Mouse (Mus musculus) MEL (cell line): ENCODE results near the gene Elmod3.

Experiments used
- CTCF ChIP-seq, 3 experiments: IDR thresholded peaks in 2 of 3; conservative IDR thresholded peaks in 1 of 3; 2 replicates each; pipeline ENCODE4 v1.5.1; 2011 to 2012; ENCODE audit warnings: low read length in 3 of 3, low read depth in 2 of 3, mild to moderate bottlenecking in 2 of 3, improper control_type of control experiment in 1 of 3, inconsistent platforms in 1 of 3, mixed read lengths in 1 of 3, moderate library complexity in 1 of 3; ENCODE audit not compliant: control insufficient read depth in 1 of 3, insufficient read depth in 1 of 3, poor library complexity in 1 of 3, severe bottlenecking in 1 of 3
- GABPA ChIP-seq: IDR thresholded peaks from 2 replicates; pipeline ENCODE4 v1.6.1; 2012; ENCODE audit warnings: low read depth, mild to moderate bottlenecking, inconsistent platforms, low read length, improper control_type of control experiment, moderate library complexity
- KAT2A ChIP-seq: conservative IDR thresholded peaks from 2 replicates; pipeline ENCODE4 v1.6.1; 2012; ENCODE audit warnings: low read depth, low read length, improper control_type of control experiment, inconsistent platforms
- MAX ChIP-seq: IDR thresholded peaks from 2 replicates; pipeline ENCODE4 v1.6.1; 2011; ENCODE audit warnings: low read length, improper control_type of control experiment
- NELFE ChIP-seq: IDR thresholded peaks from 2 replicates; pipeline ENCODE4 v1.6.1; 2011; ENCODE audit warnings: low read depth, low read length, improper control_type of control experiment
- POLR2A ChIP-seq, 2 experiments: IDR thresholded peaks; 2 replicates each; pipeline ENCODE4 v1.6.1; 2011 to 2012; ENCODE audit warnings: low read length in 2 of 2, mild to moderate bottlenecking in 2 of 2, control low read depth in 1 of 2, improper control_type of control experiment in 1 of 2, low read depth in 1 of 2, moderate library complexity in 1 of 2; ENCODE audit not compliant: control insufficient read depth in 1 of 2, insufficient read depth in 1 of 2, poor library complexity in 1 of 2
- USF1 ChIP-seq: IDR thresholded peaks from 2 replicates; pipeline ENCODE4 v1.6.1; 2014; ENCODE audit warnings: low read depth, mild to moderate bottlenecking, inconsistent platforms, low read length, improper control_type of control experiment, moderate library complexity
- ZKSCAN1 ChIP-seq: IDR thresholded peaks from 2 replicates; pipeline ENCODE4 v1.6.1; 2012; ENCODE audit warnings: low read depth, mild to moderate bottlenecking, inconsistent platforms, low read length, improper control_type of control experiment, moderate library complexity

DNA sequence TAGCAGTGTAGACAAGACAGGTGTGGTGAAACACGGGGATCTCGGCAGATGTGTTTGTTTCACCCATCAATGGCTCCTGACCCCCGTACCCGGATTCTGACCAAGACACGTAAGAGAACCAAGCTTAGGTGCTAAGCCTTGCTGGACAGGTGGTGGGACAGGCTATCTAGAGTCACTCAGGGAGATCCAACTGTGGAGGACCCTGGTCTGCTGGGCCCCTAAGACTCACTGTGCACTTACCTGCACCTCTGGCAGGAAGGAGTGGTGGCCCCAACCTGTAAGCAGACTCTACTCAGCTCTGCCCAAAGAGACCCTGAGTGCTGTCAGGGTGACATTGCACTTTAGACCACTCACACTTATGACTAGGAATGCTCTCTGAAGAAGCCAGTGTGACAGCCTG, 77.3 kb downstream of the Elmod3 start:
- TF ChIP-seq KAT2A (no peak), CTCF (IDR thresholded peaks at IDR 0.05 in 2 of 3, conservative IDR thresholded peaks at IDR 0.05 in 1 of 3; ENCODE audit: control insufficient read depth in 1 of 3, insufficient read depth in 1 of 3, low read depth in 2 of 3, low read length in 3 of 3, poor library complexity in 1 of 3, severe bottlenecking in 1 of 3) (no peak), POLR2A (IDR thresholded peaks at IDR 0.05; ENCODE audit: control insufficient read depth in 1 of 2, insufficient read depth in 1 of 2, low read depth in 1 of 2, low read length in 2 of 2, poor library complexity in 1 of 2) (no peak), NELFE (no peak), USF1 (no peak), MAX (no peak), GABPA (no peak), ZKSCAN1 (no peak)
